Mouse (Mus musculus) cerebellum, adult 11 months (tissue): ENCODE measurements around the gene Smug1.

Experiments
- DNase-seq: peaks from one replicate; pipeline ENCODE4 v3.0.0; 2022

Smug1 gene

GRCm38 (mm10) chr15:103144176-103144575 is 22.7 kb downstream of the Smug1 start:
- no peak for DNase-seq

- no peak for DNase-seq
Observed at GRCm38 (mm10) chr15:103135431-103135947, 31.4 kb downstream of the Smug1 start.

- no peak for DNase-seq
Observed at GRCm38 (mm10) chr15:103134277-103135086, 32.4 kb downstream of the Smug1 start.

GRCm38 (mm10) chr15:103133761-103134160 is 33.1 kb downstream of the Smug1 start:
- no peak for DNase-seq

GRCm38 (mm10) chr15:103130729-103131128 is 36.2 kb downstream of the Smug1 start:
- no peak for DNase-seq

- no peak for DNase-seq
Observed at GRCm38 (mm10) chr15:103129289-103129688, 37.6 kb downstream of the Smug1 start.

GRCm38 (mm10) chr15:103128056-103128833 is 38.6 kb downstream of the Smug1 start:
- DNase-seq = no peak

- DNase-seq = no peak
Observed at GRCm38 (mm10) chr15:103125982-103126381, 40.9 kb downstream of the Smug1 start.

GRCm38 (mm10) chr15:103124254-103124653 is 42.6 kb downstream of the Smug1 start:
- DNase-seq = no peak

- DNase-seq = no peak
Observed at GRCm38 (mm10) chr15:103123343-103123742, 43.5 kb downstream of the Smug1 start.

- DNase-seq = no peak
Observed at GRCm38 (mm10) chr15:103122372-103122771, 44.5 kb downstream of the Smug1 start.

- DNase-seq = no peak
Observed at GRCm38 (mm10) chr15:103121416-103121815, 45.5 kb downstream of the Smug1 start.

GRCm38 (mm10) chr15:103120594-103120993 is 46.3 kb downstream of the Smug1 start:
- no peak for DNase-seq

GRCm38 (mm10) chr15:103115726-103116125 is 51.2 kb downstream of the Smug1 start:
- DNase-seq = no peak

GRCm38 (mm10) chr15:103115256-103115655 is 51.6 kb downstream of the Smug1 start:
- DNase-seq = no peak

GRCm38 (mm10) chr15:103113077-103113476 is 53.8 kb downstream of the Smug1 start:
- DNase-seq = no peak

- DNase-seq = no peak
Observed at GRCm38 (mm10) chr15:103112309-103112708, 54.6 kb downstream of the Smug1 start.

- DNase-seq = no peak
Observed at GRCm38 (mm10) chr15:103109940-103110339, 57.0 kb downstream of the Smug1 start.

- DNase-seq = no peak
Observed at GRCm38 (mm10) chr15:103108066-103108676, 58.7 kb downstream of the Smug1 start.

GRCm38 (mm10) chr15:103106201-103106600 is 60.7 kb downstream of the Smug1 start:
- DNase-seq = no peak
